Comparison of ENCODE assay signal across 15 mouse cellular contexts in genomic region chrX:93319979-93320378, GRCm38 (mm10).
"Had no signal": no experiment of that assay in that cellular context is flagged by ENCODE, and none has a peak within 500 bp of the region (broad histone marks: within the 10 kb centered on the region; RNA-seq: fewer than 3 reads in every experiment).

No protein-coding gene starts in this region.

- H3K4me3 ChIP-seq: limb, embryonic 15.5 days; midbrain, embryonic 10.5 days; myocyte; neural tube, embryonic 15.5 days had no signal

- H3K4me1 ChIP-seq: limb, embryonic 15.5 days; midbrain, embryonic 10.5 days; neural tube, embryonic 15.5 days had no signal

- H3K27me3 ChIP-seq: limb, embryonic 15.5 days; neural tube, embryonic 15.5 days had no signal

- H3K9me3 ChIP-seq: limb, embryonic 15.5 days; midbrain, embryonic 10.5 days; neural tube, embryonic 15.5 days had no signal

- DNase-seq: kidney, adult 11 months; kidney, adult 9 months; kidney, postnatal 36 days; lung, adult 18-20 months; lung, postnatal 10 days; midbrain, embryonic 14.5 days; right cerebral cortex, adult 18-20 months; right cerebral cortex, postnatal 25 days; thymus, postnatal 4 days had no signal

- H3K36me3 ChIP-seq: limb, embryonic 15.5 days; midbrain, embryonic 10.5 days; neural tube, embryonic 15.5 days had no signal

- H3K4me2 ChIP-seq: limb, embryonic 15.5 days; neural tube, embryonic 15.5 days had no signal

- H3K9ac ChIP-seq: limb, embryonic 15.5 days; neural tube, embryonic 15.5 days had no signal

- H3K27ac ChIP-seq: kidney, postnatal 0 days; limb, embryonic 15.5 days; midbrain, embryonic 10.5 days; neural tube, embryonic 15.5 days; stomach, postnatal 0 days had no signal
